Mouse (Mus musculus): Measurements from ENCODE around the gene Pip4k2a. TPM values are rescaled to one million over a fixed set of nuclear protein-coding genes. Genes with fewer than 3 reads are reported as not detected.
"Not testable (repeated sequence)": the region's sequence is repeated elsewhere in the genome, so short reads cannot be mapped to it uniquely, and the experiment has no call there.

Pip4k2a gene
- polyA plus RNA-seq, 1 experiment, result 10.4 TPM

GRCm38 (mm10) chr2:19016839-19017238, 18.9 kb upstream of the Pip4k2a start:
- Histone ChIP-seq H3K36me3 (ENCODE audit: control insufficient read depth, insufficient read depth) (no peaks in the 10 kb centered on the region), H3K27me3 (ENCODE audit: control insufficient read depth, insufficient read depth, insufficient read length) (no peaks in the 10 kb centered on the region), H3K4me3 (no peak overlapping the region), H3K4me2 (ENCODE audit: low read depth) (no peak overlapping the region), H3K79me2 (ENCODE audit: control insufficient read depth, insufficient read depth) (no peaks in the 10 kb centered on the region), H3ac (ENCODE audit: control insufficient read depth, insufficient read length) (no peak overlapping the region)
- TF ChIP-seq REST (IDR thresholded peaks at IDR 0.05; ENCODE audit: insufficient read depth, insufficient read length) (no peak), CEBPB (IDR thresholded peaks at IDR 0.05; ENCODE audit: insufficient read depth, poor library complexity, severe bottlenecking) (no peak), POLR2A (IDR thresholded peaks at IDR 0.05; ENCODE audit: insufficient read length, low read depth) (no peak), USF1 (IDR thresholded peaks at IDR 0.05; ENCODE audit: low read depth) (no peak), MAX (IDR thresholded peaks at IDR 0.05; ENCODE audit: low read depth) (no peak), TCF12 (IDR thresholded peaks at IDR 0.05; ENCODE audit: insufficient read depth, poor library complexity, severe bottlenecking) (no peak), SRF (IDR thresholded peaks at IDR 0.05; ENCODE audit: control insufficient read depth, insufficient read length, low read depth) (no peak), E2F4 (IDR thresholded peaks at IDR 0.05; ENCODE audit: insufficient read depth) (no peak), MYOG (IDR thresholded peaks at IDR 0.05; ENCODE audit: control insufficient read depth in 1 of 3, insufficient read depth in 1 of 3, insufficient read length in 2 of 3, low read depth in 2 of 3) (no peak), MYOD1 (IDR thresholded peaks at IDR 0.05; ENCODE audit: control insufficient read depth in 1 of 3, insufficient read length in 2 of 3, low read depth in 2 of 3) (no peak), POLR2AphosphoS2 (IDR thresholded peaks at IDR 0.05; ENCODE audit: insufficient read length, low read depth) (no peak), TCF3 (IDR thresholded peaks at IDR 0.05; ENCODE audit: insufficient read length, low read depth) (no peak)

GRCm38 (mm10) chr2:19016348-19016747, 18.4 kb upstream of the Pip4k2a start:
- no peak for TF ChIP-seq REST (IDR thresholded peaks at IDR 0.05; ENCODE audit: insufficient read depth, insufficient read length)
- no peak for TF ChIP-seq SRF (IDR thresholded peaks at IDR 0.05; ENCODE audit: control insufficient read depth, insufficient read length, low read depth)
- no peak for TF ChIP-seq MYOD1 (IDR thresholded peaks at IDR 0.05; ENCODE audit: control insufficient read depth in 1 of 3, insufficient read length in 2 of 3, low read depth in 2 of 3)
- no peak for TF ChIP-seq TCF12 (IDR thresholded peaks at IDR 0.05; ENCODE audit: insufficient read depth, poor library complexity, severe bottlenecking)
- TF ChIP-seq CEBPB (IDR thresholded peaks at IDR 0.05; ENCODE audit: insufficient read depth, poor library complexity, severe bottlenecking), result no peak
- TF ChIP-seq E2F4 (IDR thresholded peaks at IDR 0.05; ENCODE audit: insufficient read depth), result no peak
- TF ChIP-seq POLR2AphosphoS2 (IDR thresholded peaks at IDR 0.05; ENCODE audit: insufficient read length, low read depth), result no peak
- TF ChIP-seq USF1 (IDR thresholded peaks at IDR 0.05; ENCODE audit: low read depth), result no peak
- no peak for TF ChIP-seq TCF3 (IDR thresholded peaks at IDR 0.05; ENCODE audit: insufficient read length, low read depth)
- TF ChIP-seq MAX (IDR thresholded peaks at IDR 0.05; ENCODE audit: low read depth), result no peak
- no peak for TF ChIP-seq MYOG (IDR thresholded peaks at IDR 0.05; ENCODE audit: control insufficient read depth in 1 of 3, insufficient read depth in 1 of 3, insufficient read length in 2 of 3, low read depth in 2 of 3)
- TF ChIP-seq POLR2A (IDR thresholded peaks at IDR 0.05; ENCODE audit: insufficient read length, low read depth), result no peak

DNA sequence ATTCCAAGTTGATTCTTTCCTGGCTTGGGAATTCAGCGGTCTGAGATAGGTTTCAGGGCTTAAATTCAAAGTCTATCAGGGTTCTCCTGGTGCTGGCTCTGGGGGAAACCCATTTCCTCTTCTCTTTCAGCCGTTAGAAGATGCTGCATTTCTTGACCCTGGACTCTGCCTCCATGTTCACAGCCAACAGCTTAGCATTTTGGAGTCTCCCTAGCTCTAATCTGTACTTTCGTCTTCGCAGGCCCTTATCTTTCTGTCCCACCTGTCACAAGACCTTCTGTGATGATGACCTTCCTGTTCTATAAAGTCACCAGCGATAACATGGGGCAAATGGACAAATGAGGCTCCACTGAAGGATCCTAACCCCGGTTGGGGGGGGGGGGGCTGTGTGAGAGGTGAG, 13.5 kb upstream of the Pip4k2a start:
- no peaks in the 10 kb centered on the region for H3K36me3 ChIP-seq (ENCODE audit: control insufficient read depth, insufficient read depth)
- H3K4me3 ChIP-seq, result no peak overlapping the region
- TF ChIP-seq MYOG (IDR thresholded peaks at IDR 0.05; ENCODE audit: control insufficient read depth in 1 of 3, insufficient read depth in 1 of 3, insufficient read length in 2 of 3, low read depth in 2 of 3) (no peak), SRF (IDR thresholded peaks at IDR 0.05; ENCODE audit: control insufficient read depth, insufficient read length, low read depth) (no peak), REST (IDR thresholded peaks at IDR 0.05; ENCODE audit: insufficient read depth, insufficient read length) (no peak), MAX (IDR thresholded peaks at IDR 0.05; ENCODE audit: low read depth) (no peak), USF1 (IDR thresholded peaks at IDR 0.05; ENCODE audit: low read depth) (no peak), MYOD1 (IDR thresholded peaks at IDR 0.05; ENCODE audit: control insufficient read depth in 1 of 3, insufficient read length in 2 of 3, low read depth in 2 of 3) (no peak), POLR2AphosphoS2 (IDR thresholded peaks at IDR 0.05; ENCODE audit: insufficient read length, low read depth) (no peak), TCF3 (IDR thresholded peaks at IDR 0.05; ENCODE audit: insufficient read length, low read depth) (no peak)
- H3ac ChIP-seq (ENCODE audit: control insufficient read depth, insufficient read length), result no peak overlapping the region
- H3K27me3 ChIP-seq (ENCODE audit: control insufficient read depth, insufficient read depth, insufficient read length), result no peaks in the 10 kb centered on the region
- H3K4me2 ChIP-seq (ENCODE audit: low read depth), result no peak overlapping the region
- no peaks in the 10 kb centered on the region for H3K79me2 ChIP-seq (ENCODE audit: control insufficient read depth, insufficient read depth)

More at GRCm38 (mm10) chr2:19016348-19016747, 18.4 kb upstream of the Pip4k2a start:
- Histone ChIP-seq H3K4me2 (ENCODE audit: low read depth) (no peak overlapping the region), H3K4me3 (no peak overlapping the region), H3K36me3 (ENCODE audit: control insufficient read depth, insufficient read depth) (no peaks in the 10 kb centered on the region), H3K27me3 (ENCODE audit: control insufficient read depth, insufficient read depth, insufficient read length) (no peaks in the 10 kb centered on the region), H3K79me2 (ENCODE audit: control insufficient read depth, insufficient read depth) (no peaks in the 10 kb centered on the region), H3ac (ENCODE audit: control insufficient read depth, insufficient read length) (no peak overlapping the region)

DNA sequence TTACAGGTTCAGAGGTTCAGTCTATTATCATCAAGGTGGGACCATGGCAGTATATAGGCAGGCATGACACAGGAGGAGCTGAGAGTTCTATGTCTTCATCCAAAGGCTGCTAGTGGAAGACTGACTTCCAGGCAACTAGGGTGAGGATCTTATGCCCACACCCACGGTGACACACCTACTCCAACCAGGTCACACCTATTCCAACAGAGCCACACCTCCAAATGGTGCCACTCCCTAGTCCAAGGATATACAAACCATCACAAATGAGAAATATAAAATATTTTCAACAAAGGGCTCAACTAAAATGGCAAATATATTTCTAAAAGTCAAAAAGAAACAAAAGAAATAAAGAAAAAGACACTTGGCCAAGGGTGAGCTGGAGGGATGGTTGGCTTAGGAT, 12.6 kb upstream of the Pip4k2a start:
- H3K4me3 ChIP-seq; H3K27me3 ChIP-seq (ENCODE audit: control insufficient read depth, insufficient read depth, insufficient read length); H3ac ChIP-seq (ENCODE audit: control insufficient read depth, insufficient read length); H3K36me3 ChIP-seq (ENCODE audit: control insufficient read depth, insufficient read depth); H3K4me2 ChIP-seq (ENCODE audit: low read depth); H3K79me2 ChIP-seq (ENCODE audit: control insufficient read depth, insufficient read depth): not testable (repeated sequence)

DNA sequence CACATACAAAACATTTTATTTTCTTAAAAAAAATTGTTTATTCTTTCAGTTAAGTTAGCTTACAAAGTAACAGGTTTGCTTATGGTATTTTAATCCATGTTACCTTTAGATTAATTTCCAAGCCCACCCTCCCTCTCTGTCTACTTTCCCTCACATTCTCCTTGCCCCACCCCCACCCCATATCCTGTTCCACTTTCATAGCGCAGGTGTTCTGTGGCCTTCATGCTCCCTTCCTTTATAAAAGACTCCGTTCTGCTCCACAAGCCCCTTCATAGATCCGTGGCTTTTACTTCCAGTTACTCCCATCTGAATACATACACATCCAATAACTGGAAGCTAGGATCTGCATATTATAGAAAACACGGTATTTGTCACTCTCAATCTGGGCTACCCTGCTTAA, 9.7 kb upstream of the Pip4k2a start:
- no peak overlapping the region for H3ac ChIP-seq (ENCODE audit: control insufficient read depth, insufficient read length)
- no peak overlapping the region for H3K4me2 ChIP-seq (ENCODE audit: low read depth)
- no peak overlapping the region for H3K4me3 ChIP-seq
- H3K27me3 ChIP-seq (ENCODE audit: control insufficient read depth, insufficient read depth, insufficient read length), result no peaks in the 10 kb centered on the region
- TF ChIP-seq POLR2A (IDR thresholded peaks at IDR 0.05; ENCODE audit: insufficient read length, low read depth), result no peak
- no peak for TF ChIP-seq SRF (IDR thresholded peaks at IDR 0.05; ENCODE audit: control insufficient read depth, insufficient read length, low read depth)
- no peak for TF ChIP-seq MYOG (IDR thresholded peaks at IDR 0.05; ENCODE audit: control insufficient read depth in 1 of 3, insufficient read depth in 1 of 3, insufficient read length in 2 of 3, low read depth in 2 of 3)
- TF ChIP-seq USF1 (IDR thresholded peaks at IDR 0.05; ENCODE audit: low read depth), result no peak
- TF ChIP-seq E2F4 (IDR thresholded peaks at IDR 0.05; ENCODE audit: insufficient read depth), result no peak
- TF ChIP-seq TCF12 (IDR thresholded peaks at IDR 0.05; ENCODE audit: insufficient read depth, poor library complexity, severe bottlenecking), result no peak
- TF ChIP-seq MYOD1 (IDR thresholded peaks at IDR 0.05; ENCODE audit: control insufficient read depth in 1 of 3, insufficient read length in 2 of 3, low read depth in 2 of 3), result no peak
- no peak for TF ChIP-seq POLR2AphosphoS2 (IDR thresholded peaks at IDR 0.05; ENCODE audit: insufficient read length, low read depth)
- no peaks in the 10 kb centered on the region for H3K79me2 ChIP-seq (ENCODE audit: control insufficient read depth, insufficient read depth)
- H3K36me3 ChIP-seq (ENCODE audit: control insufficient read depth, insufficient read depth), result no peaks in the 10 kb centered on the region

All from myocyte (in vitro differentiated cells).